In genomic region chr5:139453031-139453430, GRCm38 (mm10) we compare ENCODE assay signal across 24 mouse cellular contexts. TPM values are rescaled to one million over a fixed set of nuclear protein-coding genes. Genes with fewer than 3 reads are reported as not detected.
DNase-seq lines count a peak whose midpoint lies in the region; ATAC-seq and TF ChIP-seq lines count a peak whose summit lies in the region.
"Had no signal": no experiment of that assay in that cellular context is flagged by ENCODE, and none has a peak within 500 bp of the region (broad histone marks: within the 10 kb centered on the region; RNA-seq: fewer than 3 reads in every experiment).

No protein-coding gene starts in this region.

- peak in 1 of 2 experiments; percentile 35 for DNase-seq in heart, adult 2 months
- DNase-seq in heart, postnatal 36 days: no peak
- DNase-seq in left cerebral cortex, adult 2 months (ENCODE audit: extremely low spot score in 1 of 2, low spot score in 2 of 2): no peak
- no peak for DNase-seq in left cerebral cortex, postnatal 14 days (ENCODE audit: low spot score in 2 of 2)
- DNase-seq in yolk sac, embryonic 10.5 days (ENCODE audit: low spot score): no peak
- DNase-seq: adrenal gland, adult 2 months; cerebellum, adult 18-20 months; cerebellum, postnatal 14 days; forebrain, postnatal 0 days; kidney, adult 18-20 months; kidney, postnatal 10 days; liver; thymus, adult 18-20 months; thymus, postnatal 4 days had no signal

- no peaks in the 10 kb centered on the region for H3K9me3 ChIP-seq in stomach, embryonic 16.5 days (replicated peaks; ENCODE audit: control insufficient read depth, low read length)
- H3K9me3 ChIP-seq: embryonic facial prominence, embryonic 12.5 days; heart, embryonic 10.5 days; hindbrain, embryonic 13.5 days; liver, embryonic 15.5 days; midbrain, embryonic 10.5 days; neural tube, embryonic 12.5 days had no signal

- WGBS in heart, adult 2 months: 80% methylated on average over 10 of the region's 10 CpGs
- WGBS in stomach, embryonic 16.5 days: 89% methylated on average over 10 of the region's 10 CpGs

- TF ChIP-seq EP300 in heart, adult 2 months (IDR thresholded peaks at IDR 0.05; ENCODE audit: insufficient read depth, low read depth, low read length): no peak

- ATAC-seq in stomach, embryonic 16.5 days (ENCODE audit: insufficient read depth, low FRiP score): no peak
- ATAC-seq: forebrain, postnatal 0 days; inflammation-experienced regulatory T-cells, adult 6 months; lung, postnatal 0 days had no signal

- H3K27me3 ChIP-seq in heart, adult 2 months (ENCODE audit: control insufficient read depth, insufficient read depth, low read length): no peaks in the 10 kb centered on the region
- H3K27me3 ChIP-seq in stomach, embryonic 16.5 days (ENCODE audit: control insufficient read depth, insufficient read depth, low read length): no peaks in the 10 kb centered on the region
- H3K27me3 ChIP-seq: embryonic facial prominence, embryonic 12.5 days; hindbrain, embryonic 13.5 days; liver, embryonic 15.5 days; neural tube, embryonic 12.5 days had no signal

- H3K4me2 ChIP-seq in stomach, embryonic 16.5 days (ENCODE audit: low read depth, low read length): no peak overlapping the region
- H3K4me2 ChIP-seq: embryonic facial prominence, embryonic 12.5 days; hindbrain, embryonic 13.5 days; liver, embryonic 15.5 days; neural tube, embryonic 12.5 days had no signal

- H3K27ac ChIP-seq in heart, adult 2 months: peak overlapping the region; percentile 52
- peak overlapping the region; percentile 8 for H3K27ac ChIP-seq in left cerebral cortex, adult 2 months
- H3K27ac ChIP-seq in brown adipose tissue, adult 24 weeks (replicated peaks; ENCODE audit: low read depth, low read length): peak overlapping the region; percentile 41; the same call in 1 of the 2 replicates
- H3K27ac ChIP-seq in stomach, embryonic 16.5 days (ENCODE audit: low read length): peak overlapping the region; percentile 8; the same call in 1 of the 2 replicates
- H3K27ac ChIP-seq: embryonic facial prominence, embryonic 12.5 days; heart, embryonic 10.5 days; liver, embryonic 15.5 days; midbrain, embryonic 10.5 days; neural tube, embryonic 12.5 days had no signal

- no peak for TF ChIP-seq CTCF in heart, adult 2 months (IDR thresholded peaks at IDR 0.05)
- no peak for TF ChIP-seq CTCF in left cerebral cortex, adult 2 months (IDR thresholded peaks at IDR 0.05)

- no peak overlapping the region for H3K9ac ChIP-seq in heart, adult 2 months (ENCODE audit: low read depth, low read length)
- no peak overlapping the region for H3K9ac ChIP-seq in stomach, embryonic 16.5 days (ENCODE audit: low read length)
- H3K9ac ChIP-seq: embryonic facial prominence, embryonic 12.5 days; forebrain, postnatal 0 days; hindbrain, embryonic 13.5 days; liver, embryonic 15.5 days; neural tube, embryonic 12.5 days had no signal

- no peaks in the 10 kb centered on the region for H3K4me1 ChIP-seq in heart, adult 2 months (ENCODE audit: control insufficient read depth, insufficient read depth, low read length)
- H3K4me1 ChIP-seq in brown adipose tissue, adult 24 weeks (ENCODE audit: control insufficient read depth, insufficient read depth, insufficient read length, low read length): peaks cover 9% of the 10 kb centered on the region
- peaks cover 9% of the 10 kb centered on the region for H3K4me1 ChIP-seq in stomach, embryonic 16.5 days (ENCODE audit: control insufficient read depth, insufficient read depth, low read length)

- no peak overlapping the region for H3K4me3 ChIP-seq in heart, adult 2 months
- no peak overlapping the region for H3K4me3 ChIP-seq in left cerebral cortex, adult 2 months
- no peak overlapping the region for H3K4me3 ChIP-seq in brown adipose tissue, adult 24 weeks (ENCODE audit: insufficient read depth, low read depth, low read length)
- H3K4me3 ChIP-seq in stomach, embryonic 16.5 days (replicated peaks; ENCODE audit: low read length): no peak overlapping the region
- H3K4me3 ChIP-seq: embryonic facial prominence, embryonic 12.5 days; heart, embryonic 10.5 days; hindbrain, embryonic 13.5 days; liver, embryonic 15.5 days; midbrain, embryonic 10.5 days; neural tube, embryonic 12.5 days had no signal

- intact Hi-C loops in heart, adult 2 months (cut with DNase I): no loop called here
- intact Hi-C loops in heart, postnatal 36 days (cut with DNase I): no loop called here
- intact Hi-C loops in left cerebral cortex, adult 2 months (cut with DNase I): no loop called here
- intact Hi-C loops in left cerebral cortex, postnatal 14 days (cut with DNase I): no loop called here

- no peaks in the 10 kb centered on the region for H3K79me2 ChIP-seq in heart, adult 2 months (replicated peaks; ENCODE audit: control insufficient read depth, insufficient read depth, low read length)

- no peak for TF ChIP-seq POLR2A in heart, adult 2 months (IDR thresholded peaks at IDR 0.05; ENCODE audit: insufficient read depth, low read depth, low read length)

- H3K36me3 ChIP-seq in heart, adult 2 months (ENCODE audit: control insufficient read depth, insufficient read depth, low read length): no peaks in the 10 kb centered on the region
- H3K36me3 ChIP-seq in stomach, embryonic 16.5 days (ENCODE audit: control insufficient read depth, insufficient read depth, low read length): no peaks in the 10 kb centered on the region; the same call in 1 of the 2 replicates

RNA-seq across cellular contexts. Expression of gene 3110082I17Rik, which starts 7.3 kb away (rescaled TPM):
- 1 to 10 TPM; 4.9 to 5.6 TPM for total RNA-seq in heart, adult 2 months (2021)
- polyA plus RNA-seq in heart, adult 2 months (2012; rRNA removed): 5.4 and 5.7 TPM in 2 replicates
- total RNA-seq in heart, postnatal 36 days (2021): 1 to 10 TPM; 4.7 to 5.5 TPM
- 10 to 100 TPM; 16.3 to 17.9 TPM for total RNA-seq in left cerebral cortex, adult 2 months (2021)
- total RNA-seq in left cerebral cortex, postnatal 14 days (2021): 10 to 100 TPM; 16.6 to 17.6 TPM
- 3.5 and 6.0 TPM in 2 replicates for polyA plus RNA-seq in brown adipose tissue, adult 24 weeks (2012; ENCODE audit: insufficient read depth, insufficient read length, missing spikeins)
- polyA plus RNA-seq in stomach, embryonic 16.5 days (2015; fragmentation: Nextera tagmentation; extraction: Ambion mirVana): 35.2 and 35.7 TPM in 2 replicates

RNA-seq across cellular contexts. Expression of gene Gper1, which starts 30.1 kb away (rescaled TPM):
- 1 to 10 TPM; 1.4 to 1.5 TPM for total RNA-seq in heart, adult 2 months (2021)
- polyA plus RNA-seq in heart, adult 2 months (2012; rRNA removed): 2.0 and 4.9 TPM in 2 replicates
- total RNA-seq in heart, postnatal 36 days (2021): 1 to 10 TPM; 1.7 to 2.0 TPM
- total RNA-seq in left cerebral cortex, adult 2 months (2021): 1 to 10 TPM; 2.5 to 2.8 TPM
- total RNA-seq in left cerebral cortex, postnatal 14 days (2021): 1 to 10 TPM; 4.4 to 4.7 TPM
- polyA plus RNA-seq in brown adipose tissue, adult 24 weeks (2012; ENCODE audit: insufficient read depth, insufficient read length, missing spikeins): 1.8 TPM in 1 of 2 replicates, not detected in the other
- 2.9 and 3.6 TPM in 2 replicates for polyA plus RNA-seq in stomach, embryonic 16.5 days (2015; fragmentation: Nextera tagmentation; extraction: Ambion mirVana)
- polyA plus RNA-seq: inflammation-experienced regulatory T-cells, adult 6 months had no signal

RNA-seq across cellular contexts. Expression of gene Zfand2a, which starts 31.3 kb away (rescaled TPM):
- total RNA-seq in heart, adult 2 months (2021): 10 to 100 TPM; 14.0 to 16.7 TPM
- 12.0 and 17.6 TPM in 2 replicates for polyA plus RNA-seq in heart, adult 2 months (2012; rRNA removed)
- total RNA-seq in heart, postnatal 36 days (2021): 10 to 100 TPM; 14.0 to 17.9 TPM
- total RNA-seq in left cerebral cortex, adult 2 months (2021): 10 to 100 TPM; 53.9 to 60.0 TPM
- total RNA-seq in left cerebral cortex, postnatal 14 days (2021): 10 to 100 TPM; 83.3 to 95.8 TPM
- 12.4 and 13.1 TPM in 2 replicates for polyA plus RNA-seq in brown adipose tissue, adult 24 weeks (2012; ENCODE audit: insufficient read depth, insufficient read length, missing spikeins)
- polyA plus RNA-seq in stomach, embryonic 16.5 days (2015; fragmentation: Nextera tagmentation; extraction: Ambion mirVana): 7.1 and 8.2 TPM in 2 replicates

RNA-seq across cellular contexts. Expression of gene C130050O18Rik, which starts 48.0 kb away (rescaled TPM):
- total RNA-seq in heart, adult 2 months (2021): 1 to 10 TPM in 1 of 2 experiments, under 1 TPM in 1; 0.68 to 1.1 TPM
- 0.98 and 1.1 TPM in 2 replicates for polyA plus RNA-seq in heart, adult 2 months (2012; rRNA removed)
- under 1 TPM; 0.62 to 0.64 TPM for total RNA-seq in heart, postnatal 36 days (2021)
- total RNA-seq in left cerebral cortex, adult 2 months (2021): under 1 TPM; 0.29 to 0.63 TPM
- under 1 TPM in 1 of 2 experiments, not detected in 1; 0.23 TPM for total RNA-seq in left cerebral cortex, postnatal 14 days (2021)
- polyA plus RNA-seq in brown adipose tissue, adult 24 weeks (2012; ENCODE audit: insufficient read depth, insufficient read length, missing spikeins): 1.3 TPM in 1 of 2 replicates, not detected in the other
- polyA plus RNA-seq in stomach, embryonic 16.5 days (2015; fragmentation: Nextera tagmentation; extraction: Ambion mirVana): 0.80 and 1.2 TPM in 2 replicates
- total RNA-seq: forebrain, postnatal 0 days had no signal
- polyA plus RNA-seq: inflammation-experienced regulatory T-cells, adult 6 months had no signal
